Mouse (Mus musculus) frontal cortex, adult 2 months (tissue): Measurements from ENCODE around the gene Eif3f. TPM values are rescaled to one million over a fixed set of nuclear protein-coding genes. Genes with fewer than 3 reads are reported as not detected.
A peak's percentile ranks its signal among the peaks of the same experiment; 100 is the strongest.

Source experiments
- DNase-seq, 2 experiments: peaks; one replicate each; pipeline ENCODE4 v3.0.0; 2022; ENCODE audit warnings: low spot score in 1 of 2; ENCODE audit errors: extremely low spot score in 1 of 2
- polyA plus RNA-seq: library from polyadenylated mRNA; depleted of rRNA; stranded (reverse); fragments of >200 nt; gene quantifications from 2 replicates; pipeline ENCODE4 v1.2.3, GENCODE M21; 2012; rRNA removed

Gene Eif3f
- polyA plus RNA-seq, 1 experiment, result 104 TPM

GRCm38 (mm10) chr7:108966742-108967362 lies 32.6 kb downstream of the Eif3f start:
- peak; percentile 43 to 82 for DNase-seq

- peak in 1 of 2 experiments; percentile 37 for DNase-seq
Measured at GRCm38 (mm10) chr7:108968201-108968600, 34.0 kb downstream of the Eif3f start.

GRCm38 (mm10) chr7:108972273-108972672 lies 38.1 kb downstream of the Eif3f start:
- DNase-seq, result no peak

GRCm38 (mm10) chr7:108985934-108986708 lies 51.9 kb downstream of the Eif3f start:
- DNase-seq, result no peak

- peak; percentile 69 to 86 for DNase-seq
Measured at GRCm38 (mm10) chr7:108991207-108991606, 57.0 kb downstream of the Eif3f start.

Other genes with a start within 250 kb of the Eif3f start
- not detected in 2 replicates for gene Olfr512, start 221.1 kb upstream of the Eif3f start, polyA plus RNA-seq
- not detected in 2 replicates for gene Olfr513, start 183.4 kb upstream of the Eif3f start, polyA plus RNA-seq
- gene Olfr514, start 108.4 kb upstream of the Eif3f start, polyA plus RNA-seq, result not detected in 2 replicates
- not detected in 2 replicates for gene Olfr516, start 83.9 kb upstream of the Eif3f start, polyA plus RNA-seq
- gene Olfr517, start 62.0 kb upstream of the Eif3f start, polyA plus RNA-seq, result not detected in 2 replicates
- gene Olfr518, start 49.4 kb upstream of the Eif3f start, polyA plus RNA-seq, result not detected in 2 replicates
- gene Olfr519, start 40.0 kb upstream of the Eif3f start, polyA plus RNA-seq, result not detected in 2 replicates
- 0.66 and 0.71 TPM in 2 replicates for gene Nlrp10, start 4.2 kb upstream of the Eif3f start, polyA plus RNA-seq
- 111 and 132 TPM in 2 replicates for gene Tub, start 15.9 kb downstream of the Eif3f start, polyA plus RNA-seq
- 38.7 and 43.3 TPM in 2 replicates for gene Ric3, start 148.9 kb downstream of the Eif3f start, polyA plus RNA-seq
- gene Lmo1, start 240.8 kb downstream of the Eif3f start, polyA plus RNA-seq, result 35.1 and 35.6 TPM in 2 replicates